Mouse (Mus musculus): ENCODE measurements at regions not wholly inside any gene's neighbourhood (a gene's known extent, or its start where the extent isn't known, plus 50 kb on each side); places are given as distances from the start of the nearest gene placed in this dataset.

DNA sequence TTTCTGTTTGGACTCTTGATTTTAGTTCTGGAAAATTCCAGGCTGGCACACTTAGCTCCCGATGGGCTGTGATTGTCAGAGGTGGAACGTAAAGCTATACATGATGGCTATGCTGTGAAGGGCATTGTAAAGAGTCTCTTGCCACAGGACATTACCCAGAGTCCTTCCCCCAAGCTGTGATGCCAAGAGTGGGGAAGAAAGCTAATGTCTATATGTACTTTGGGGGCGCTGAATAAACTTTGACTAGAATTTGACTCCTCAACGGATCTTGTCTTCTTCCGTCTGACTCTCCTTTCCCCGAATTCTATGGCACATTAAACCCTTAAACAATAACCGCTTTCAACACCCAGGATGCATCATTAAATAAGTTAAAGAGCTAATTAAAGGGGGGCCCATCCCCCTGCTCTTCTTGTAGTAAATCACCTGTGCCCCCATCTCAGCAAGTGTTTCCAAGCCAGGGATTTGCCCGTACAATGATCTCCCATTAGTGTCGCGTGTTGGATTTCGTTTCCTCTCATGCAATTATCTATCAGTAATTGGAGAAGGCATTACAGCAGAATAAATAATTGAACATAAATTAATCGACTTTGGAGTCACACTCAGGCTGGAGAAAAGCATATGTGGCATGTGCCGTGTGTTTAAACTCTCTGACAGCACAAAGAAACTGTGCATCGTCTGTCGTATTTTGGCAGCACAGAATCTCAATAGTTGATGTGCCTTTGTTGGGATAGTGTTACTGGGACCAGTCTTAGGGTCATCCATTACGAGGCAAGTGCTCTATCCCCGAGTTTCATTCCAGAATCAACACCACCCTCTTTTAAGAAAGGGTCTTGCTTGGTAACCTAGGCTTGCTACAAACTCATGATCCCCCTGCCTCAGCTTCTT is 343.9 kb downstream of the Nucb2 start:
- H3K36me3 ChIP-seq (ENCODE audit: insufficient read depth, low read length), result no peaks in the 10 kb centered on the region
- no peaks in the 10 kb centered on the region for H3K27me3 ChIP-seq (ENCODE audit: insufficient read depth, low read length)
- H3K4me1 ChIP-seq (replicated peaks; ENCODE audit: low read depth, low read length), result no peaks in the 10 kb centered on the region
- H3K4me3 ChIP-seq (replicated peaks; ENCODE audit: low read length), result no peak overlapping the region
- H3K9me3 ChIP-seq (ENCODE audit: low read length), result peaks cover 8% of the 10 kb centered on the region; the same call in 1 of the 2 replicates
- TF ChIP-seq POU5F1 (IDR thresholded peaks at IDR 0.05; ENCODE audit: borderline replicate concordance, low read length) (no peak), CTCF (conservative IDR thresholded peaks at IDR 0.05; ENCODE audit: low read length) (no peak), NANOG (IDR thresholded peaks at IDR 0.05; ENCODE audit: borderline replicate concordance, low read length) (no peak)

DNA sequence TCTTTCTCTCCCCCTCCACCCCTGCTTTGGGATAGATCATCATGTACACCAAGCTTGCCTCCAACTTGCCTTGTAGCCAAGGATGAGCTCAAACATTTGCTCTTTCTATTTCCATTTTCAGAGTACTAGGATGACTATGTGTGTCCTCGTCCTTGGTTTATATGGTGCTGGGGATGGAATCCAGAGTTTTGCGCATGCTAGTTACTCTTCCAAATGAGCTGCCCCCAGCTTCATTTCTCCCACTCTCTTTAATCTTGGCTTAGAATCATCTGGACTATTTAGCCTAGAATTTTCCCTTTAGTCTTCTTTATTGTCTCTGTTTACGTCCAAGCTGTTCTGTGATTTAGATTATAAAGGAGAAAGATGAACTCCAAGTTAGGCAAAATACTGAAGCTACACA is 349.2 kb downstream of the Nucb2 start:
- no peak for TF ChIP-seq NANOG (IDR thresholded peaks at IDR 0.05; ENCODE audit: borderline replicate concordance, low read length)
- no peak for TF ChIP-seq POU5F1 (IDR thresholded peaks at IDR 0.05; ENCODE audit: borderline replicate concordance, low read length)
- no peak for TF ChIP-seq CTCF (conservative IDR thresholded peaks at IDR 0.05; ENCODE audit: low read length)

DNA sequence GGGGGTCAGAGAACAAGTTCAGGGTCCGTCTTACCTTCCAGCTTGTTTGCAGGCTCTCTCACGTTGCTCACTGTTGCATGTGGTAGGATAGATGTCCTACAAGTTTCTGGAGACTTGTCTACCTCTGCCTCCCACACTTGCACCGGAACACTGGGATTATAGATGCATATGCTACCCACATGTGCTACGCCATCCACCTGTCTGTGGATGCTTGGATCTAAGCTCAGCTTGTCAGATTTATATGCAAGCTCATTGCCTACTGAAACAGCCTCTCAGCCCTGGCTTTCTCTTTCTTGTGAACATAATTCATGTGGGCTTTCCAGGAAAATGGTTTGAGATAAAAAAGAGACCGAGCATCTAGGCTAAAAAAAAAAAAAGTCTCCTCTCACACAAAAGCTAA is 353.0 kb downstream of the Nucb2 start:
- H3K36me3 ChIP-seq (ENCODE audit: insufficient read depth, low read length), result no peaks in the 10 kb centered on the region
- H3K4me1 ChIP-seq (replicated peaks; ENCODE audit: low read depth, low read length), result no peaks in the 10 kb centered on the region
- H3K9me3 ChIP-seq (ENCODE audit: low read length), result no peaks in the 10 kb centered on the region
- TF ChIP-seq CTCF (conservative IDR thresholded peaks at IDR 0.05; ENCODE audit: low read length), result no peak
- TF ChIP-seq POU5F1 (IDR thresholded peaks at IDR 0.05; ENCODE audit: borderline replicate concordance, low read length), result no peak
- TF ChIP-seq NANOG (IDR thresholded peaks at IDR 0.05; ENCODE audit: borderline replicate concordance, low read length), result no peak
- no peaks in the 10 kb centered on the region for H3K27me3 ChIP-seq (ENCODE audit: insufficient read depth, low read length)
- no peak overlapping the region for H3K4me3 ChIP-seq (replicated peaks; ENCODE audit: low read length)

More for the DNA sequence above, 349.2 kb downstream of the Nucb2 start:
- Histone ChIP-seq H3K9me3 (ENCODE audit: low read length) (peaks cover 5% of the 10 kb centered on the region; the same call in 1 of the 2 replicates), H3K27me3 (ENCODE audit: insufficient read depth, low read length) (no peaks in the 10 kb centered on the region), H3K4me1 (replicated peaks; ENCODE audit: low read depth, low read length) (no peaks in the 10 kb centered on the region), H3K4me3 (replicated peaks; ENCODE audit: low read length) (no peak overlapping the region), H3K36me3 (ENCODE audit: insufficient read depth, low read length) (no peaks in the 10 kb centered on the region)

DNA sequence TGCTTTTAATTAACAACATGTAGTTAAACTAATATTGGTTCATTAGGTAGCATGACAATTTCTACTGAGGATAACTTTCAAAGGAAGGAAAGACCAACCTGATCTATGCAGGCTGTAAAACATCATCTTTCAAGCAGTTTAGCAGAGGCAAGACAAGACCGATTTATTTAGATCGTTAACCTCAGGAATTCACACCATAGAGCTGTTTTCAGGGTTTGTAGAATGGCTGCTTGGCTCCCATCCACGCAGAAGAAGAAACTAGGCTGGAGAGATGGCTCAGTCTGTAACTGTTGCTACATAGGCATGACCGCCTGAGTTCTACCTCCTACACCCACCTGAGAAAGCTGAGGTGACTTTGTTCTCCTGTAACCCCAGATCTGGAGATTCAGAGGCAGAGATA is 353.6 kb downstream of the Nucb2 start:
- TF ChIP-seq POU5F1 (IDR thresholded peaks at IDR 0.05; ENCODE audit: borderline replicate concordance, low read length) (no peak), CTCF (conservative IDR thresholded peaks at IDR 0.05; ENCODE audit: low read length) (no peak), NANOG (IDR thresholded peaks at IDR 0.05; ENCODE audit: borderline replicate concordance, low read length) (no peak)
- Histone ChIP-seq H3K4me3 (replicated peaks; ENCODE audit: low read length) (no peak overlapping the region), H3K27me3 (ENCODE audit: insufficient read depth, low read length) (no peaks in the 10 kb centered on the region), H3K36me3 (ENCODE audit: insufficient read depth, low read length) (no peaks in the 10 kb centered on the region), H3K4me1 (replicated peaks; ENCODE audit: low read depth, low read length) (no peaks in the 10 kb centered on the region), H3K9me3 (ENCODE audit: low read length) (no peaks in the 10 kb centered on the region)

DNA sequence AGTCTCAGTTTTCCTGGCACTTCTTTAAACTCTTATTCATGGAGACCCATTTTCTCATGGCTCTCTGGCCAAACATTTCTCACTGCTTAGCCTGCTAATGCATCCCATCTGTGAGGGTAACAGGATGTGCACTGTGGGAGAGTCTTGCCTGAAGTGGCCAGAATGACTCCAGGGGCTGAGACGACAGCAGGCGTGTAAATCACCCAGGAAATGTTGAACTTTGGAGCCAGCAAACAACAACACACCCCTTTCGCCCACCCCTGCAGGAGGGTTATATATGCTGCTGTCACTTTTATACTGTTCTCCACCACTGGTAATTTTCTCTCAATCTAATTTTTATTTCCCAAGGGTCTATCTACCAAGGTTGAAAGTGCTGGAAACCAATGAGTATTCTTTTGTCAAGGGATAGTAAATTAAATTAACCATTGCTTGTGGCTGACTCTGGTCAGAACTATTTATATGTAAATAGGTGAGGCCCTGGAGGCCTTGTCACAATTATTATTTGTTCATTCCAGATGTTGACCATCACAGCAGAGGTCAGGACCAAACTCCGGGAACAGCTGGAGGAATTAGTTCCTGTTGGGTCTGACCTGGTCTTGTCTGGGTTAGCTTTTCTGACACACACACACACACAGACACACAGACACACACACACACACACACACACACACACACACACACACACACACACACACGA is 378.2 kb downstream of the Nucb2 start:
- H3K27me3 ChIP-seq (ENCODE audit: insufficient read depth, low read length), result no peaks in the 10 kb centered on the region
- H3K4me1 ChIP-seq (replicated peaks; ENCODE audit: low read depth, low read length), result no peaks in the 10 kb centered on the region
- H3K4me3 ChIP-seq (replicated peaks; ENCODE audit: low read length), result no peak overlapping the region
- TF ChIP-seq CTCF (conservative IDR thresholded peaks at IDR 0.05; ENCODE audit: low read length) (no peak), NANOG (IDR thresholded peaks at IDR 0.05; ENCODE audit: borderline replicate concordance, low read length) (no peak)
- H3K36me3 ChIP-seq (ENCODE audit: insufficient read depth, low read length), result no peaks in the 10 kb centered on the region
- no peaks in the 10 kb centered on the region for H3K9me3 ChIP-seq (ENCODE audit: low read length)

DNA sequence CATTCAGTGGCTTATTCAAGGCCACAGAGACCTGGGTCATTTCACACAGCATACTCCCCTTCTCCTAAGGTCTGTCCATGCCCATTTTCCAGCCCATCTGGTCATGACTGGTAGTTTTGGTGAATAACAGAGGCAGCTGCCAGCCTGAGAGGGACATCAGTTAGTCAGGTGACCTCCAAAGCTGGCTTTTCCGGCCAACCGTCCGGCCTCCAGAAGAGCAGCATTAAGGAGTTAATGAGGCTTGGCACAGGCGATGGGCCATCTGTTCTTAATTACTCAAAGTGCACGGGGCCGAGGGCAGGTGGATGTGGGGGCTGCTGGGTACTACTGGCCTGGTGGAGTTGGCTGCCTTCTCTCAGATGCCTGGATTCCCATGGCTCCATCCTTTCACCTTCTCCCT is 389.7 kb downstream of the Nucb2 start:
- Histone ChIP-seq H3K9me3 (ENCODE audit: low read length) (peaks cover 3% of the 10 kb centered on the region; the same call in 1 of the 2 replicates), H3K4me1 (replicated peaks; ENCODE audit: low read depth, low read length) (no peaks in the 10 kb centered on the region), H3K4me3 (replicated peaks; ENCODE audit: low read length) (no peak overlapping the region), H3K27me3 (ENCODE audit: insufficient read depth, low read length) (no peaks in the 10 kb centered on the region), H3K36me3 (ENCODE audit: insufficient read depth, low read length) (no peaks in the 10 kb centered on the region)
- no peak for TF ChIP-seq CTCF (conservative IDR thresholded peaks at IDR 0.05; ENCODE audit: low read length)
- no peak for TF ChIP-seq NANOG (IDR thresholded peaks at IDR 0.05; ENCODE audit: borderline replicate concordance, low read length)
- no peak for TF ChIP-seq POU5F1 (IDR thresholded peaks at IDR 0.05; ENCODE audit: borderline replicate concordance, low read length)

DNA sequence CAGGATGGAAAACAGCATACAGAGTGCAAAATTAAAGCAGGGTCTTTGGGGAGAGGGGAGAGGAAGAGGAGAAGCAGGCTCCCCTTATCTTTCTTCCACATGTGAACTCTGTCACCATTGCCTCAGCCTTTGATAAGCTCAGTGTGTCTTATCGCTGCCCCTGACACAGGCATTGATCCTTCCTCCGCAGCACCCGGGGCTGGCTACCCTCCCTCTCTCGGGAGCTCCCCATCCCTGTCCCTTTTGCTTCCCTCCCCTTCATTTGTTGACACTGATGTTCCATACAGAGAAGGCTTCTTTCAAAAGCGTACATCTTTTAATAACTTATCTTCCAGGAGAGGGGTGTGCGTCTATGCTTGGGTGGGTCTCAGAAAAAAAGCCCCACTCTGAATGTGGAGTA is 411.6 kb downstream of the Nucb2 start:
- Histone ChIP-seq H3K4me3 (replicated peaks; ENCODE audit: low read length) (no peak overlapping the region), H3K36me3 (ENCODE audit: insufficient read depth, low read length) (no peaks in the 10 kb centered on the region), H3K9me3 (ENCODE audit: low read length) (peaks cover 6% of the 10 kb centered on the region; the same call in 1 of the 2 replicates), H3K27me3 (ENCODE audit: insufficient read depth, low read length) (no peaks in the 10 kb centered on the region), H3K4me1 (replicated peaks; ENCODE audit: low read depth, low read length) (0 out of 2 replicates have a peak, but pooled peaks cover 2% of the 10 kb centered on the region)
- no peak for TF ChIP-seq CTCF (conservative IDR thresholded peaks at IDR 0.05; ENCODE audit: low read length)
- no peak for TF ChIP-seq NANOG (IDR thresholded peaks at IDR 0.05; ENCODE audit: borderline replicate concordance, low read length)
- no peak for TF ChIP-seq POU5F1 (IDR thresholded peaks at IDR 0.05; ENCODE audit: borderline replicate concordance, low read length)

DNA sequence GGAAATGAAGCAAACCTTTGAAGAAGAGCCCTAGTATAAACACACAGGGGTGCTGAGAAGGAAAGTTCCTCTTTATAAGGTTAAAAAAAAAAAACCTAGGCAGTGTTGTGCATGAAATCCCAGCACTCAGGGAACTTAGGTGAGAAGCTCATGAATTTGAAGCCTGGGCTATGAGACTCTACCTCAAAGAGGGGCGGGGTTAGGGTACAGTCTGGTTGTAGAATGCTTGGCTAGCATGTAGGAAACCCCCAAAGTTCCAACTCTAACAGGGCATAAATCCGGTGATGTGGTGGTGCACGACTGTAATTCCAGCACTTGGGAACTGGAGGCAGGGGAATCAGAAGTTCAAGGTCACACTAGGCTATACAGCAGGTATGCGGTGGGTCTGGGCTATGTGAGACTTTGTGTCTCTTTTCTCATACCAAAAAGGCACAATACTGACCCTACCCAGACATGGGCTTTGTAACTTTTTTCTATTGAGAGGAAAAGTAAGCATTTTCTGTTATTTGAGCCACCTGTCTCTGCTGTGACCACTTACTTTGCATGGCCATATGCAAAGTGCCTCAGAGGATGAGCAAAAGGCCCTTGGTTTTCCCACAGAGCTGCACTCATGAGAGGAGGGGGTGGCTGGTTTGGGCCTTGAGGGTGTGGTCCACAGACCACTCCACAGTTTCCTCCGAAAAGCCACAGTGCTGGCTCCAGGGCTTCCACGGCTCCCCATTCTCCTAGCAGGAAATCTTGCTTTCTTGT is 413.9 kb downstream of the Nucb2 start:
- H3K9me3 ChIP-seq (ENCODE audit: low read length), result peaks cover 6% of the 10 kb centered on the region; the same call in 1 of the 2 replicates
- TF ChIP-seq POU5F1 (IDR thresholded peaks at IDR 0.05; ENCODE audit: borderline replicate concordance, low read length) (no peak), CTCF (conservative IDR thresholded peaks at IDR 0.05; ENCODE audit: low read length) (no peak), NANOG (IDR thresholded peaks at IDR 0.05; ENCODE audit: borderline replicate concordance, low read length) (no peak)

More for the DNA sequence above, 413.9 kb downstream of the Nucb2 start:
- no peaks in the 10 kb centered on the region for H3K27me3 ChIP-seq (ENCODE audit: insufficient read depth, low read length)
- H3K4me3 ChIP-seq (replicated peaks; ENCODE audit: low read length), result no peak overlapping the region
- 0 out of 2 replicates have a peak, but pooled peaks cover 2% of the 10 kb centered on the region for H3K4me1 ChIP-seq (replicated peaks; ENCODE audit: low read depth, low read length)
- H3K36me3 ChIP-seq (ENCODE audit: insufficient read depth, low read length), result no peaks in the 10 kb centered on the region

All from E14TG2a.4 (cell line).